Mouse (Mus musculus) CD4-positive, CD25-positive, alpha-beta regulatory T cell, adult 4 months (primary cell): ENCODE data around the gene Med31. TPM values are rescaled to one million over a fixed set of nuclear protein-coding genes. Genes with fewer than 3 reads are reported as not detected.
A peak's percentile ranks its signal among the peaks of the same experiment; 100 is the strongest.
"Not testable (repeated sequence)": the region's sequence is repeated elsewhere in the genome, so short reads cannot be mapped to it uniquely, and the experiment has no call there.

Experiments
- ATAC-seq: one replicate; pipeline ENCODE4 v1.8.0; 2017
- polyA plus RNA-seq, 2 experiments: library from polyadenylated mRNA; unstranded; fragments of 100-300 nt; shearing (Covaris generic); gene quantifications; one replicate each; pipeline ENCODE4 v1.2.1; 2017

The Med31 gene
- polyA plus RNA-seq, 2 experiments from 2014 or later: 17.9 to 19.9 TPM

- peak; percentile 94 for ATAC-seq
Observed at GRCm38 (mm10) chr11:72196506-72196905, 18.9 kb downstream of the Med31 start.

- ATAC-seq: no peak
Observed at GRCm38 (mm10) chr11:72194259-72194658, 21.1 kb downstream of the Med31 start.

DNA sequence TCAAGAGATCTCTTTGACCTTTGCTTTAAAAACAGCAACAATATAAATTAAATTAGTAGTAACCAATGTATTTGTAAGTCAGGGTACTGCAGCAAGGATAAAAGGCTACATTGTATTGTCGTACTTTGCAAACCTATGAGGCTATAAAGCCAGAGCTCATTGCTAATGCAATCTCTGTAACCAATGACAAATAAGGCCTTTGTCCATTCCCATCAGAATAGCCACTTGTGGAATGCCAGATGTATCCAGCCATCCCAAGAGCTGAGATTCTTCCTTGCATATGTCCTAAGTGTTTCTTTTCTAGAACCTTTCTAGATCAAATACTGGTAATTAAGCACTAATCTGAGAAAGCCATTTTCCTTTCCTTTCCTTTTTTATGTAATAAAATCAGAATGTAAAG lies 24.5 kb downstream of the Med31 start:
- ATAC-seq: no peak

DNA sequence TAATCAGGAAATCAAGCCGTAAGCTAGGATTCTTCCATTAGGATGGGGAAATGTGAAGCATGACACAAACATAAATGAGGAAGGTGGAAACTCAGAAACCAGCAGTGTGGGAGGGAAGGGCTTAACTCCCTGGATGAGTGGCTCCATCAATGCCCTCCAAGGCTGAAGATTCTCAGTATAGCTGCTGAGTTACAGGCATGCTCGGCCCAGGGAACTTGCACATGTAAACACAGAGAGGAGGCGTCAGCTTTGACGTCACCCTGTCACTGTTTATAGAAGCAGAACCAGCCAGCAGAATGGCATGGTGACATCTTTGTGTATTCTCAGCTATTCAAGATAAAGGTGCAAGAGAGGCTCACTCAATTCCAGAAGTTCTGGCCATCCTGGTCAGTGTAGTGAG lies 31.1 kb downstream of the Med31 start:
- ATAC-seq: no peak

- no peak for ATAC-seq
Observed at GRCm38 (mm10) chr11:72181136-72181535, 34.3 kb downstream of the Med31 start.

GRCm38 (mm10) chr11:72180556-72180955 lies 34.8 kb downstream of the Med31 start:
- ATAC-seq: peak; percentile 39

DNA sequence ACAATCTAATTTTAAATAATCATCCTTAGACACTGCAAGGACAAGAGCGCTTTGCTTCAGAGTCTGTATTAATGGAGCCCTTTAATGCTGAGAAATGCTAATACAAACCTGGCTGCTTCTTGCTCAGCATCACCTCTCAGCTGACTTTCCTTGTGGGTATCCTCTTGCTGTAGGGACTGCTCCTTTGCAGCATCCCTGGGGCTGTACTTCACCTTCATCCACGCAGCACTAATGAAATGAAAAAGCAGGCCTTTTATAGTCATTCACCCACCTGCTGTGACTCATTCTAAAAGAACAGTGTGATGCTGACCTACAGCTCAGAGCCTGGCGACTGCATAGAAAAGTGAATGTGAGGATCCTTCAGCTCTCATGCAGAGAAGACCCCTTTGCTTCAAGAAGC lies 38.8 kb downstream of the Med31 start:
- no peak for ATAC-seq

- ATAC-seq: no peak
Observed at GRCm38 (mm10) chr11:72175966-72176365, 39.4 kb downstream of the Med31 start.

DNA sequence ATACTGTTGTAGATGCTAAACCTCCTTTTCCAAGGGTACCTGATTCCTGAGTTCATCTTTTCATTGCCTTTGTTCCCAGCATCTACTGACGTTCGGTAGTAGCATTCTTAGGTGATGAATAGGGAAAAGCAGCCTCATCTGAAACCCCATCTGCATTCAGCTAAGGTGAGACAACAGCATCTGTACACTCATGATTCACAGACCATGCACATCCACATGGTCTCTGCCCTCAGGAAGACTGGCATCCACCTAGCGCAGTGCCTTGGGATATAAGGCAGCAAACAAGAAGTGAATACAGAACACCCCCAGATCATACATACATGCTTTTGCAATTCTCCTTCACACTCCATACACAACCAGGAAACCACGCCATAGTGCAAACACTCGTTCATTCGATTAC lies 40.7 kb downstream of the Med31 start:
- ATAC-seq: no peak

DNA sequence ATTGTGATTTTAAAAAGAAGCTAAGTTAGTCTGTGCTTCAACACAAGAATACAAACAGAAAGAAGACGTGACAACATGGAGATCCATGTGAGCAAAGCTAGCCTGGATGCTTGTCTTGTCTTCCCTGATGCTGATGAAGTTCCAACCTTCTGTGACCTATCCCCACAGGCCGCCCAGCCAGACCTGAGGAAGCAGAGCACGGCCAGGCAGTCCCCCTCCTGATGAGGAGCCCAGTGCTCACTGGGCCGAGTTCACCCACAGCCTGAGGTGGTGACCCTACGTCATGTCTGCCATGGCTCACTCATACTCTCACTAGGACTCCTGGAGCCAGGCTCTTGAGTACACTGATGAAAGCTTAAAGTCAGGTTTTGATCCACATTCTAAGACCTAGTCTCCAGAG lies 41.9 kb downstream of the Med31 start:
- no peak for ATAC-seq

GRCm38 (mm10) chr11:72171906-72172305 lies 43.5 kb downstream of the Med31 start:
- not testable (repeated sequence) for ATAC-seq

- ATAC-seq: no peak
Observed at GRCm38 (mm10) chr11:72169871-72170270, 45.5 kb downstream of the Med31 start.

GRCm38 (mm10) chr11:72163198-72163597 lies 52.2 kb downstream of the Med31 start:
- ATAC-seq: no peak

Other genes with a start within 250 kb of the Med31 start
- not detected for gene Aipl1, start 178.1 kb downstream of the Med31 start, polyA plus RNA-seq
- 1 to 10 TPM; 1.8 to 5.1 TPM for gene Pimreg, start 173.6 kb downstream of the Med31 start, polyA plus RNA-seq
- gene Pitpnm3, start 79.8 kb downstream of the Med31 start, polyA plus RNA-seq: under 1 TPM in 1 of 2 experiments, not detected in 1; 0.11 TPM
- gene Gm43951, start 8.8 kb downstream of the Med31 start, polyA plus RNA-seq: not detected
- gene 4933427D14Rik, start 8.1 kb downstream of the Med31 start, polyA plus RNA-seq: 10 to 100 TPM; 19.2 to 24.4 TPM
- 10 to 100 TPM; 86.0 to 99.9 TPM for gene Txndc17, start 8.0 kb downstream of the Med31 start, polyA plus RNA-seq
- gene Slc13a5, start 51.6 kb upstream of the Med31 start, polyA plus RNA-seq: not detected
- gene Xaf1, start 86.0 kb upstream of the Med31 start, polyA plus RNA-seq: 100 to 1,000 TPM in 1 of 2 experiments, 10 to 100 TPM in 1; 97.3 to 116 TPM
- under 1 TPM in 1 of 2 experiments, not detected in 1; 0.96 TPM for gene Fbxo39, start 98.9 kb upstream of the Med31 start, polyA plus RNA-seq
- not detected for gene Tekt1, start 146.8 kb upstream of the Med31 start, polyA plus RNA-seq
- under 1 TPM in 1 of 2 experiments, not detected in 1; 0.23 TPM for gene Smtnl2, start 196.1 kb upstream of the Med31 start, polyA plus RNA-seq
- not detected for gene Ggt6, start 219.9 kb upstream of the Med31 start, polyA plus RNA-seq
- gene Mybbp1a, start 225.8 kb upstream of the Med31 start, polyA plus RNA-seq: 100 to 1,000 TPM in 1 of 2 experiments, 10 to 100 TPM in 1; 73.7 to 102 TPM